Mouse (Mus musculus) large intestine, adult 2 months (tissue): ENCODE results near the gene Frmpd4. TPM values are rescaled to one million over a fixed set of nuclear protein-coding genes. Genes with fewer than 3 reads are reported as not detected.

Experiments
- DNase-seq: peaks from one replicate; pipeline ENCODE4 v3.0.0-alpha.2; 2012; ENCODE audit warnings: low read depth, low spot score
- WGBS: fragments of 180-500 bp; shearing (Covaris S2); methylation state at CpG from one replicate; pipeline ENCODE4 v1.1.7; 2018; 5-methylcytosine and 5-hydroxymethylcytosine counted together
- polyA plus RNA-seq: library from polyadenylated mRNA; depleted of rRNA; stranded (reverse); fragments of >200 nt; gene quantifications from 2 replicates; pipeline ENCODE4 v1.2.3, GENCODE M21; 2012

The Frmpd4 gene
- polyA plus RNA-seq, 1 experiment = 0.02 TPM

- no peak for DNase-seq
These were observed 414.0 kb downstream of the Frmpd4 start for GRCm38 (mm10) chrX:168163001-168163400.

- no peak for DNase-seq
- 50% methylated on average over 3 of the region's 3 CpGs for WGBS
These were observed 418.2 kb downstream of the Frmpd4 start for GRCm38 (mm10) chrX:168158866-168159265.

DNA sequence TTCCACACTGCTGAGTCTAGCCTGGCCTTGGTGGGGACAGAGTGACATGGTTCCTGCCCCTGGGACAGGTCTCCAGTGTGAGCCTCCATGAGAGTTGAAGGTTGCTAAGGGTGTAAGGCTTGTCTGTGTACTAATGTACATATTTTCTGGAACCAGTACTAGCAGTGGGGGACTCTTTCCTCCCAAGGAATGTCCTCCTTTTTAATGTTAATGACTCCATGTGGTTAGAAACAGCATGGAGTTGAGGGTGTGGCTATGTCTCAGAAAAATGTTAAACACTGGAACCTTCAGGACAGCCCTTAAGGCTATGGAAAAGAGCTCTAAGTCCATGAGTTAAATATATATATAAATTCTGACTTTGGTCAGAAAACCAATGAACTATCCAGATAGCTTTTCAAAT lies 436.0 kb downstream of the Frmpd4 start:
- DNase-seq = no peak

GRCm38 (mm10) chrX:168124043-168124442 lies 453.0 kb downstream of the Frmpd4 start:
- DNase-seq = no peak
- 12% methylated on average over 8 of the region's 8 CpGs for WGBS

GRCm38 (mm10) chrX:168123589-168123965 lies 453.5 kb downstream of the Frmpd4 start:
- WGBS = 12% methylated on average over 11 of the region's 11 CpGs
- no peak for DNase-seq

DNA sequence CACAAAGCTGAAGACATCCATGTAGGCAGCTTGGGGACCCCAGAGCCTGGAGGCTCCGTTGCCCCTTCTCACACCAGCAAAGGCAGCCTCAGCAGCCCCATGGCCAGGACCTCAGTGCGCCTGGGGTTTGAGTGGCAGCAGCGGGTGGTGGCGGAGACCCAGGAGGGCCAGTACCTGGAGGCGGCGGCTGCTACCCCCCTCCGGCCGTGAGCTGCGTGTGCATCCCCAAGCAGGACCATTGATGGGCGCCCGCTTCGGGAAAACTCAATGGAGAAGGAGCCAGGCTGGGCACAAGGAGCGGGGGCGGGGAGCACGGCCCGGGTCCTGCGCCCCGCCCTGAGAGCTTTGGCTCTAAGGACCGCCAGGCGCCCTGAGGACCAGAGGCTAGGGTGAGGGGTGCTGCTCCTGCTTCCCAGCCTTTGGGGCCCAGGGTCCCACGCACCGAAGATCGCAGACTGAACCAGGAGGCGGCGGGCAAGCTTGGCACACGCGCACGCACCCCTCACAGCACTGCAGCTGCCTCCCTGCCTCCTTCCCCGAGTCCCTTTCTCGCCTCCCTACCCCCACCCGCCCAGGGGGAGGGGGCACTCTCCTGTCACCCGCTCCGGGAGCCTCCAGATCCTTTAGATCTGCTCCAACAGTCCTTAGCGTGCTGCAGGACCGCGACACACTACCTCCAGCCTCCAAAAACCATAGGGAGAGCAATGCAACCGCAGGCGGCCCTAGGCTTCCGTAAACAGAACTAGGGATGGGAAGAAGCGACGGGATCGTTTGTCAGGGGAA lies 454.0 kb downstream of the Frmpd4 start:
- WGBS = 12% methylated on average over 41 of the region's 42 CpGs

GRCm38 (mm10) chrX:168041589-168041988 lies 535.4 kb downstream of the Frmpd4 start:
- no peak for DNase-seq

More for the DNA sequence above, 454.0 kb downstream of the Frmpd4 start:
- DNase-seq = no peak

GRCm38 (mm10) chrX:168020574-168021145 lies 556.4 kb downstream of the Frmpd4 start:
- WGBS = 37% methylated on average over 4 of the region's 4 CpGs

GRCm38 (mm10) chrX:168017792-168018191 lies 559.2 kb downstream of the Frmpd4 start:
- 78% methylated on average over 3 of the region's 3 CpGs for WGBS
- DNase-seq = no peak

More at GRCm38 (mm10) chrX:168020574-168021145, 556.4 kb downstream of the Frmpd4 start:
- no peak for DNase-seq

DNA sequence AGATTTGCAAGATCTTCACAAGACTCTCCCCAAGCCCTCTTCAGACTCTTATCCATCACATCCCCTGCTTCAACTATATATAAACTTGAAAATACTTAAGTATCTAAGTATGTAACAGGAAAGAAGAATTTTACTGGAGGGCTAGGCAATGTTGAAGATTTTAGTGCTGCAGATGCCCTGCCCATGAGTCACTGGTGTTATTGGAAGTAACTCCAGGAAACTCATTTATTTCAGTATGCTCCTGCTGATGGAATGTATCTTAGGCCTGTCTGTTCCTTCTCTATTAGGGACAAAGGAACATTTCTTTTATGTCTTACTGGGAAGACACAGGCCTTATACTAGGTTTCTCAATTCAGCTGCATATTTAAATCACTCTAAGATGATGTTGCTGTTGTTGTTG lies 592.2 kb downstream of the Frmpd4 start:
- no peak for DNase-seq

DNA sequence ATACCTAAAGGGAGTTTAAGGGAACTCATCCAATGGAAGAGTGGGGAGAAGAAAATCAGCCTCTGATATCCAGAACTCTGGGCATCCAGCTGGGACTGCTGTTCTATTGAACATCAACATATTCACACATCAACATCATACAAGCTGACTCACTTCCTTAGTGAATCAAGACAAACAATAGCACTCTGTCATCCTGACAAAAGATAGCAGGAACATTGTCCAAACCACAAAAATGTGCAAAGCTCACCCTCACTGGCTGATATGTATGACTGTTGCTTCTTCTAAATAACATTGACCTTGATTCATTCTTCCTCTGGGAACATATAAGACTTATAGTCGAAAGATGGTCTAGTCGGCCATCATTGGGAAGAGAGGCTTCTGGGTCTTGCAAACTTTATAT lies 625.8 kb downstream of the Frmpd4 start:
- DNase-seq = no peak
- WGBS = 87% methylated on average over 2 of the region's 2 CpGs

GRCm38 (mm10) chrX:167909483-167909882 lies 667.5 kb downstream of the Frmpd4 start:
- DNase-seq = no peak

GRCm38 (mm10) chrX:167901046-167901445 lies 676.0 kb downstream of the Frmpd4 start:
- no peak for DNase-seq
- 57% methylated on average over 3 of the region's 3 CpGs for WGBS

GRCm38 (mm10) chrX:167854821-167855220 lies 722.2 kb downstream of the Frmpd4 start:
- DNase-seq = no peak
- WGBS = 60% methylated on average over 5 of the region's 5 CpGs

- WGBS = 76% methylated on average over 2 of the region's 2 CpGs
- DNase-seq = no peak
These were observed 744.5 kb downstream of the Frmpd4 start for GRCm38 (mm10) chrX:167832543-167832942.

DNA sequence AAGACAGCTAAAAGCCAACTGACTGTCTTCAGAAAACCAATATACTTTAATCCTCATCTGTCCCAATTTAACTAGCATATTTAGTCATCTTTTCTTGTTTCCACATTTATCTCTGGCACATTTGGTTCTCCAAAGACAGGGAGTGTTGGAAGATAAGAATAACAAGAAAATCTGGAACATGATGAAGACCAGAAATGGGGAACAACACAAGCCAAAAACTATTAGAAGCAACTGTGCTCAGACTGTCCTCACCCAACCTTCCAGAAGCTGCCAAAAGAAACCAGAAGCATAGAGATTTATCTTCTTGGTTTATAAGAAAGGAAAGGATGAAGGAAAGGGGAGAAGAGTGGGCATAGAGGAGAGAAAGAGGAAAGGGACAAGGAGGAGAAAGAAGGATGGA lies 748.6 kb downstream of the Frmpd4 start:
- DNase-seq = no peak

GRCm38 (mm10) chrX:167817363-167817762 lies 759.7 kb downstream of the Frmpd4 start:
- DNase-seq = no peak
- WGBS = 40% methylated on average over 4 of the region's 4 CpGs

DNA sequence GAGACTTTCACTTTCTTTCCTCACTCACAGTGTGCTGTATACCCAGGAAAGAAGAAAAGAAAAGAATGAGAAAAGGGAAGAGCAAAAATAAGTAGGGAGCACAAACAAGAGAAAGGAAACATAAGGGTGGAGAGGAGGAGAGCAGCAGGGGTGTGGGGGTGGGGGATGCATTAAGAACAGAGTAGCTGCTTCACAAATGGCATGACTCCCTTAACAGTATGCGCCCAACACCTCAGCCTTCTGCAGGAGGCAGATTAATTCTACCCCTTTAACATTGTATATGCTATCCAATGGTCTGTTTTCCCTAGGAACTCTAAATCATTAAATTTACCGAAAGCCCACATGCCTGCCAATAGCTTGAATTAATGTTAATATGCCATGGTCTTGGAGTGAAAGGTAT lies 766.9 kb downstream of the Frmpd4 start:
- WGBS = 76% methylated on average over 2 of the region's 2 CpGs
- no peak for DNase-seq

- 97% methylated on average over 5 of the region's 5 CpGs for WGBS
- no peak for DNase-seq
These were observed 768.5 kb downstream of the Frmpd4 start for GRCm38 (mm10) chrX:167808572-167808971.

DNA sequence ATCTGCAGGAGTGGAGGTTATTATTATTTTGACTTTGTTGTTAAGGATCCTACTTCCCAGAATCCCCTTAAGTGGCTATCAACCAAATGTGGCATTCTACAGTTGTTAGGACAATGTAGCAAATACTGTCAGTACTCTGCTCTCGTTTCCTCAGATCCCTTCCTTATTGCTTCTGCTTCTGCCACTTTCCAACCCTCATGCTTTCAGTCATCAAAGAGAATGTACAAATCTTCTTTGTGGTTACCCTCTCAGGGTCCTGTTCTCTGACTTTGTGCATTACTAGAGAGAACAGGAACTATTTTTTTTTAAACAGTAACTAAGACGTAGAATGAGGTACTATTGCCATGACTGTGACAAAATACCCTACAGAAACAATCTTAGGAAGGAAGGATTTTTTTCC lies 788.3 kb downstream of the Frmpd4 start:
- no peak for DNase-seq
- WGBS = 59% methylated on average over 2 of the region's 2 CpGs

DNA sequence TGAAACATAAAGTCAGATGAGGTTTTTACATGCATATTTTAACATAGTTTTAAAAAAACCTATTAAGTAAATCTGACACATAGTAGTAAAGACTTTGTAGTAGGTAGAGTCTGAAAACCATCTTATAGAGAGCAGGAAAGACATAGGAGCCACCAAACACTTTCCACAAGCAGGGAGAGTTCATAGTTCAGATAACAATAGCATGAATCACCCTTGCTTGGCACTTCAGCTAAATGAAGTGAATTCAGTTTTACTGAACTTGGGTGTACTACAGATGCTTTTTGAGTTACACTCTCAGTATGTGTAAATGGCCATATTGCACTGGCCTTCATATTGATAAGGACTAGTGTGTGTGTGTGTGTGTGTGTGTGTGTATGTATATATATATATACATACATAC lies 793.5 kb downstream of the Frmpd4 start:
- DNase-seq = no peak

GRCm38 (mm10) chrX:167719564-167719981 lies 857.5 kb downstream of the Frmpd4 start:
- peak; percentile 7 for DNase-seq
- WGBS = 47% methylated on average over 3 of the region's 3 CpGs
